Mouse (Mus musculus): ENCODE measurements around the gene Lrig3.

DNA sequence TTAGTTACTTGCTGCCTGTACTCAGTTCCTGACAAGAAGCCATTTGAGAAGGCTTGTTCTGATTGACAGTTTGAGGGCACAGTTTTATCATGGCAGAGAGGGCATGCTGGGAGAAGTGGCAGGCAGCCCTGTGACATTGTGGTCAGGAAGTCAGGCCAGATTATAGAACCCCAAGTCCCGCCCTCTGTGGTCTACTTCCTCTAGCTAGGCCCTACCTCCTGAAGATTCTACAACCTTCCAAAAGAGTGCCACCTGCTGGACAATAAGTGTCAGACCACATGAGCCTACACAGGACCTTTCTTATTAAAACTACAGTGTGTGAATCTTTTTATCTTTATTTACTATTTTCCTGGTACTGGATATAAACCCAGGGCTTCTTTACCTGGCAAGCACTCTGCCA, 28.9 kb downstream of the Lrig3 start:
- no peak for TF ChIP-seq CTCF (IDR thresholded peaks at IDR 0.05; ENCODE audit: insufficient read depth, low read depth, low read length)
- no peak for TF ChIP-seq POLR2A (IDR thresholded peaks at IDR 0.05; ENCODE audit: insufficient read depth, low read depth, low read length)
